Mouse (Mus musculus) intestine, embryonic 15.5 days (tissue): ENCODE measurements around the gene Shank1. TPM values are rescaled to one million over a fixed set of nuclear protein-coding genes. Genes with fewer than 3 reads are reported as not detected.
A peak's percentile ranks its signal among the peaks of the same experiment; 100 is the strongest.

Source experiments
- ATAC-seq: fragments of 200-750 bp; cut with Nextera tagmentation; 2 replicates; pipeline ENCODE4 v1.8.0; 2017; ENCODE audit warnings: moderate TSS enrichment, moderate library complexity
- H3K27ac ChIP-seq: fragments of 300-500 bp; sonication (generic); 2 replicates; pipeline ENCODE4 v1.5.1; 2015; ENCODE audit warnings: mild to moderate bottlenecking, inconsistent platforms
- H3K27me3 ChIP-seq: fragments of 300-500 bp; sonication (generic); replicated peaks from 2 replicates; pipeline ENCODE4 v1.6.1; 2015; ENCODE audit warnings: inconsistent platforms
- H3K36me3 ChIP-seq: fragments of 300-500 bp; sonication (generic); 2 replicates; pipeline ENCODE4 v1.6.1; 2015; ENCODE audit warnings: inconsistent platforms
- H3K4me1 ChIP-seq: fragments of 300-500 bp; sonication (generic); replicated peaks from 2 replicates; pipeline ENCODE4 v1.6.1; 2015; ENCODE audit warnings: inconsistent platforms
- H3K4me2 ChIP-seq: fragments of 300-500 bp; sonication (generic); replicated peaks from 2 replicates; pipeline ENCODE4 v1.6.1; 2015; ENCODE audit warnings: mild to moderate bottlenecking, inconsistent platforms
- H3K4me3 ChIP-seq: fragments of 300-500 bp; sonication (generic); replicated peaks from 2 replicates; pipeline ENCODE4 v1.5.1; 2015; ENCODE audit warnings: inconsistent platforms
- H3K9ac ChIP-seq: fragments of 300-500 bp; sonication (generic); 2 replicates; pipeline ENCODE4 v1.6.1; 2015; ENCODE audit warnings: inconsistent platforms
- H3K9me3 ChIP-seq: fragments of 300-500 bp; sonication (generic); 2 replicates; pipeline ENCODE4 v1.6.1; 2016; ENCODE audit warnings: inconsistent platforms
- WGBS: fragments of 180-500 bp; shearing (Covaris S2); methylation state at CpG from one replicate; pipeline ENCODE4 v1.1.7; 2015; 5-methylcytosine and 5-hydroxymethylcytosine counted together
- polyA plus RNA-seq: library from polyadenylated mRNA; unstranded; fragments of >200 nt; fragmentation: Nextera tagmentation; extraction: Ambion mirVana; gene quantifications from 2 replicates; pipeline ENCODE4 v1.2.1, GENCODE M21; 2015

Gene Shank1
- 1.7 and 1.9 TPM in 2 replicates for polyA plus RNA-seq

DNA sequence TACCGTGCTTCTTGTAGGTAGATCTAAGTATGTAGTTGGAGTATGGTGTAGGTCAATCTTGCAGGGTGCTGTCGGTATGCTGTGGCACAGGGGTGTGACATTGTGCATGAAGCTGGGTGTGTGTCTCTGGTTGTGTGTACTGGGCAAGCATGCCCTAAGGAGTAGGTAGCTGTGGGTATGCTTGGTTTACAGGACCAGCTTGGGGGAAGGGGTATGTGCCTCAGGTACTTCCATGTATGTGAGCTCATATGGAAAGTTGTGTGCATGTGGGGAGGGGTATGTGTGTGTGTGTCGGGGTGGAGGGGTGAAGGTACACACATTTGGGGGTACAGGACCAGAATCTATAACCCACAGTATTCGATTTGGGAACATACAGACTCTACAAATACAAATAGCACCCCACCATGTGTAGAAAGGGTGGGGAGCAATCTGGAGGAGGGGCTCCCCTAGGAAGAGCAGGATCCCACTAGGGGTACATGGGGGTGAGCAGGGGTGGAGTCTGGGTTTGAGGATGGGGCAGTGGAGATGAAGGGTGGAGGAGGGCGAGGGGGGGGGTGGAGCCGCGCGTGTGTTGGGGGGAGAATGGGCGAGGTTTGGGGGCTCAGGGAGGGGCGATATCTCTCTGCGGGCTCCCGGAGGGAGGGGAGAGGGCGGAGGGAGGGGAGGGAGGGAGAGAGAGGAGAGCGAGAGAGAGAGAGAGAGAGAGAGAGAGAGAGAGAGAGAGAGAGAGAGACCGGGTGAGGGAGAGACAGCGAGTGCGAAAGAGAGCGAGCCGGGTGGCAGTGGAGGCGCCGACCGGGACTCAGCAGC is at the start of gene Shank1:
Gene Shank1, plus strand, starts transcription at position 779 of the 810 bp plus-strand sequence.
- ATAC-seq = no peak
- 25% methylated on average over 9 of the region's 22 CpGs for WGBS
- Histone ChIP-seq H3K9ac (peak within 1 kb of the TSS; percentile 50), H3K4me3 (peak within 1 kb of the TSS; percentile 46), H3K4me1 (peaks cover 26% of the 10 kb centered on the region), H3K27me3 (peaks cover 24% of the 10 kb centered on the region; the same call in 1 of the 2 replicates), H3K4me2 (peak within 1 kb of the TSS; percentile 98), H3K27ac (no peak within 1 kb of the TSS), H3K9me3 (no peaks in the 10 kb centered on the region), H3K36me3 (no peaks in the 10 kb centered on the region)

DNA sequence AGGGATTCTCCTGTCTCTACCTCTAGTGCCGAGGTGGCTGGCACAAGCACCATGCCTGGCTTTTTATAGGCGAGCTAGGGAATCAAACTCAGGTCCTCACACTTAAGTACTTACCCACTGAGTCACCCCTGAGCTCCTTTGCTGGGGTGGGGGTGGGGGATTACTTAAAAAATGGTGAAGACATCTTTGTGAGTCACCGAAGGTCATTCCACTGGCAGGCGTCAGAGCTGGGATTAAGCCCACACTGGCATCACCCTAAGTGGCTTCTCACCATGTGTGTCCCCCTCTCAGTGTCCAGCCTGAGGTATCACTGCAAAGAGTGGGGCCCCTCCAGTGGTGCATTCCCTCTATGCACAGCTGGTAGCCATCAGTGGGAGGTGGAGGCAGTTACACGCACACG is 49.6 kb upstream of the Shank1 start:
- Histone ChIP-seq H3K27me3 (peaks cover 6% of the 10 kb centered on the region; the same call in 1 of the 2 replicates), H3K4me3 (no peak overlapping the region), H3K9ac (no peak overlapping the region), H3K9me3 (no peaks in the 10 kb centered on the region), H3K4me2 (no peak overlapping the region), H3K27ac (no peak overlapping the region), H3K4me1 (peaks cover 6% of the 10 kb centered on the region; the same call in 1 of the 2 replicates), H3K36me3 (no peaks in the 10 kb centered on the region)
- ATAC-seq = no peak
- 66% methylated on average over 6 of the region's 6 CpGs for WGBS

DNA sequence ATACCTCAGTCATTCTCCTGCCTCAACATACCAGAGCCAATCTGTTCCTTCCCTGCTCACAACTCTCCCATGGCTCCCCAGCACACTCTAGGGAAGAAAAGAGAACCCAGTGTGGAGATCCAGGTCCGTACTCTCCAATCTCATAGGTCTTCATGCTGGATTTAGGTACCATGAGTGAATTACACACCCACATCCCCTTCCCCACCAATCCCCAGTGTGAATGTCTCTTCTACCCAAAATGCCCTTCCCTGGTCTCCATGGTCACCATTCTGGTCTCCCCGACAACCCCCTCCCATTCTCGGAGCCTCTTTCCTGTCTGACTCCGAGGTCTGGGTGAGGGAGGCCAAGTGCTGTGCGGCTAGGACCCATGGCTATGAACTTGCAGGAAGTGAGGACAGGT is 48.9 kb upstream of the Shank1 start, which contains the start of gene Gm15517:
Gene Gm15517, plus strand, starts transcription at position 301 of the 400 bp plus-strand sequence.
- Histone ChIP-seq H3K4me3 (no peak within 1 kb of the TSS), H3K4me2 (no peak within 1 kb of the TSS), H3K9ac (no peak within 1 kb of the TSS), H3K36me3 (no peaks in the 10 kb centered on the region), H3K27ac (no peak within 1 kb of the TSS), H3K9me3 (no peaks in the 10 kb centered on the region), H3K27me3 (peaks cover 6% of the 10 kb centered on the region; the same call in 1 of the 2 replicates), H3K4me1 (peaks cover 6% of the 10 kb centered on the region; the same call in 1 of the 2 replicates)
- 63% methylated on average over 5 of the region's 5 CpGs for WGBS
- no peak for ATAC-seq

DNA sequence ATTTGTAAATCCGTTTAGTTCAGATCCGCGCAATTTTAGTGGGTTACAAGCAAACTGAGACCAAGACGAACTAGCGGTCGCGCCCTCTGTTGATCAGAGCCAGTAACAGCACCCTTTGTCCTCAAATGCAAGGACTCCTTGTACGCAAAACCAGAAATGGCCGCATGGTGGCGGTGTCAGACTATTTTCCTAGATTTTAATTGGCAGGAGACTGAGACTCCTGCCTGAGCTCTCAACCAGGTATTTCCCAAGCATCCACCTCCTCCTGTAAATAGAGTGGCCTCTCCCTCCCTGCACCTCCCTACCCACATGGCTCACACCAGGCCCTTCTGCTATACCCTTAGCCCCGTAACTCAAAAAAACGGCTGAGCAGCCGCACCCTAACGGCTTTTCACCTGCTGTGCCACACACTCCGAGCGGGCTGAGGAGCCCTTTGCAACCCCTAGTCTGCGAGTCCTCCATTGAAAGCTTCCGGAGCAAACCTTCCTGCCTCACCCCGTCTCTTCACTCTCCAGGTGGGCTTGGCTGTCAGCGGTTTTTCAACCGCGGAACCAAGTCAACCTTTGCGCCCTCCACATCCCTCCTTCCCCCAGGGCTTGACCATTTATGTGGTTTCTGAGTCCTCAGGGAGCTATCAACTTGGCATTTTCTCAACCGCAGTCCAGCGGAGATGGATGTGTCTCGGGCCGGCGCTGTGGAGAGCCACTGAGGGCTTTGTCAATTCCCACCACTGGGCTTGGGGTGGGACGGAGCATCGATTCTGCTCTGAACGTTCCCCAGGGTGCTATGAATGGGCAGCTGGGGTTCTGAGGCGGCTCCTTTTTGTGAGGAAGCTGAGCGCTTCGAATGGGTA is 47.0 kb upstream of the Shank1 start:
- H3K9ac ChIP-seq = no peak overlapping the region
- H3K4me1 ChIP-seq = peaks cover 6% of the 10 kb centered on the region; the same call in 1 of the 2 replicates
- peaks cover 6% of the 10 kb centered on the region; the same call in 1 of the 2 replicates for H3K27me3 ChIP-seq
- ATAC-seq = peak; percentile 79
- no peaks in the 10 kb centered on the region for H3K9me3 ChIP-seq
- peak overlapping the region; percentile 51 for H3K4me2 ChIP-seq
- no peaks in the 10 kb centered on the region for H3K36me3 ChIP-seq
- H3K4me3 ChIP-seq = peak overlapping the region; percentile 8
- H3K27ac ChIP-seq = no peak overlapping the region
- WGBS = 3% methylated on average over 34 of the region's 34 CpGs

DNA sequence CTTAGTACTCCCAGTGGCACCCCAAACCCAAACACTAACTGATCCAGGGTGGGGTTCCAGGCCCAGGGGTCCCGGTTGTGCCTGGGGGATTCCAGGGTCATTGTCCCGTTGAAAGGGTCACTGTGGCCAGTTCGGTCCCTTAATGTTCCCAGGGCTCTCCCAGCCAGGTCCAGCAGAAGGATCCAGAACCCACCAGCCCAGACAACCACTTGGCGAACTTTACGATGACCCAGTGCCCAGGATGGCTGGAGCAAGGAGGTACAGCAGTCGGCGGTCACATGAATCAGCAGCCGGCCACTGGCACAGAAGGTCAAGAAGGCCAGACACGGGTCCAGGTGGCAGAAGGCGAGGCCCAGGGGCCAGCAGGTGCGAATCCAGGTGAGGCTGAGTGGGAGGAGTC is 41.9 kb upstream of the Shank1 start:
- Histone ChIP-seq H3K27me3 (peaks cover 3% of the 10 kb centered on the region; the same call in 1 of the 2 replicates), H3K4me2 (no peak overlapping the region), H3K4me1 (peaks cover 3% of the 10 kb centered on the region; the same call in 1 of the 2 replicates), H3K36me3 (no peaks in the 10 kb centered on the region), H3K27ac (no peak overlapping the region), H3K9ac (no peak overlapping the region), H3K4me3 (no peak overlapping the region), H3K9me3 (no peaks in the 10 kb centered on the region)
- 73% methylated on average over 11 of the region's 11 CpGs for WGBS
- no peak for ATAC-seq

DNA sequence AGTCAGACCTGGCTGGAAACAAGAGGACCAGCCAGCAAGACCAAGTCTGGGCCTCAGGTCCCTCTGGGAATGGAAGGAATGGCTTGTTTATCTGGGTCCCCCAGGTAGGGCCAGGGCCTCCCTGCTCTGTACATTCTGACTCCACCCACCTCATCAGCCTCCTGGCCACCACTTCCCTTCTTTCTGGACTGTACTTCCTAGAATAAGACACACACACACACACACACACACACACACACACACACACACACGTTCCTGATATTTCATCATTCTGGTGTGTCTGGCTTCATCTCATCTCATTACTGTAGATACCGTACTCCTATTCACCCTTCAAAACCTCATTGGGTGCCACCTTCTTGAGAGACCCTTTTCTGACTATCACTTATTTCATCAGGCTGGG is 40.7 kb upstream of the Shank1 start:
- H3K9me3 ChIP-seq = no peaks in the 10 kb centered on the region
- H3K4me2 ChIP-seq = no peak overlapping the region
- H3K27me3 ChIP-seq = 0 out of 2 replicates have a peak, but pooled peaks cover 4% of the 10 kb centered on the region
- no peak for ATAC-seq
- H3K9ac ChIP-seq = no peak overlapping the region
- no peak overlapping the region for H3K27ac ChIP-seq
- 77% methylated on average over 2 of the region's 2 CpGs for WGBS
- H3K36me3 ChIP-seq = no peaks in the 10 kb centered on the region
- no peaks in the 10 kb centered on the region for H3K4me1 ChIP-seq
- no peak overlapping the region for H3K4me3 ChIP-seq

DNA sequence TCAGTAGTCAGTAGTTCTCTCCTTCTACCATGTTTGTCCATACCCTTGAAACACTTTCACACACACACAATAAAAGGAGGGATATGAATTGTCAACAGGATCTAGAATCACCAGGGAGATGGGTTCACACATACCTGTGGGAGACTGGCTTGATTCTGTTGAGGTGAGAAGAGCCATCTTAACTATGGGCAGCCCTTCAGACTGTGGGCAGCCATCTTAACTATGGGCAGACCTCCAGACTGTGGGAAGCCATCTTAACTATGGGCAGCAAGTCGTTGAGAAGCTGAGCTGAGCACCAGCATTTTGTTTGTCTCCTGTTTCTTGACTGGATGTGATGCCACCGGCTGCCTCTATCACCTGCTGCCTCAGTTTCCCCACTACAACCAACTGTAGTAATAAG is 38.7 kb upstream of the Shank1 start:
- Histone ChIP-seq H3K27me3 (0 out of 2 replicates have a peak, but pooled peaks cover 6% of the 10 kb centered on the region), H3K9ac (no peak overlapping the region), H3K4me2 (no peak overlapping the region), H3K4me3 (no peak overlapping the region), H3K4me1 (no peaks in the 10 kb centered on the region), H3K36me3 (no peaks in the 10 kb centered on the region), H3K27ac (no peak overlapping the region), H3K9me3 (no peaks in the 10 kb centered on the region)
- no peak for ATAC-seq
- 79% methylated on average over 2 of the region's 2 CpGs for WGBS

DNA sequence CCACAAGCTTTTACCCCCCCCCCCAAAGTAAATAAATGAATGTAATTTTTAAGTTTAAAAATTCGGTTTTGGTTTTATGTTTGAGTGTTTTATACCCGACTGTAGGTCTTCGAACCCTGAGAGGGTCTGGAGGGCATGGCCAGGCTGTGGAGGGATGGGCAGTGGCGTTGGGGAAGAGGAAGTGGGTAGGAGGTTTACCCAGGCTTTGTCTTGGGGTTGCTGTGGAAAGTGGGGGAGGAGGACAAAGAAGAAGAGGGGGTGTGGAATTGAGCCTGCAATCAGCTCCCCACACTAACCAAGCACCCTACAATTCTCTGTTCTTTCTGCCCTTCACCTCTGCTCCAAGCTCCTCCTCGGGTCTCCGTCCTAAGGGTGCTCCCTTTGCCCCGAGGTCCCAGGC is 37.5 kb upstream of the Shank1 start:
- ATAC-seq = no peak
- WGBS = 87% methylated on average over 7 of the region's 7 CpGs
- Histone ChIP-seq H3K27me3 (0 out of 2 replicates have a peak, but pooled peaks cover 6% of the 10 kb centered on the region), H3K4me3 (no peak overlapping the region), H3K9me3 (no peaks in the 10 kb centered on the region), H3K4me2 (no peak overlapping the region), H3K27ac (no peak overlapping the region), H3K4me1 (no peaks in the 10 kb centered on the region), H3K9ac (no peak overlapping the region), H3K36me3 (no peaks in the 10 kb centered on the region)

DNA sequence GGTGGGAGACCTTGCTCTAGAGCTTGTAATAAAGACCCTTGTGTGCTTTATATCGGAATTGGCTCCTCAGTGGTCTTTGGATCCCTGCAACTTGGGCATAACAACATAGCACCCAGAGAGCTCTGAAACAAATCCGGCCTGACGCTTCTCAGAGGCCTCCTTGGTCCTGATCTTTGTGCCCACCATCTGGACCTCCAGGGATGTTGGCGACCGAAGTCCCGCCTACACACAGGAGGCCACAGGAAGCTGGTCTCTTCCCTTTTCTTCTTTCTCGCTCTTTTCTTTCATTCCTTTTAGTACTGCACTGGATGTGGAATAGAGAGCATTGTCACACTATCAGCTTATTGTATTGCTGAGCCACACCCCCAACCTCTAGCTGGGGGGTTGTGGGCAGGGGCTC is 36.6 kb upstream of the Shank1 start:
- 69% methylated on average over 7 of the region's 7 CpGs for WGBS
- Histone ChIP-seq H3K4me2 (no peak overlapping the region), H3K36me3 (no peaks in the 10 kb centered on the region), H3K4me1 (no peaks in the 10 kb centered on the region), H3K4me3 (no peak overlapping the region), H3K9ac (no peak overlapping the region), H3K27ac (no peak overlapping the region), H3K27me3 (0 out of 2 replicates have a peak, but pooled peaks cover 6% of the 10 kb centered on the region), H3K9me3 (no peaks in the 10 kb centered on the region)
- no peak for ATAC-seq

DNA sequence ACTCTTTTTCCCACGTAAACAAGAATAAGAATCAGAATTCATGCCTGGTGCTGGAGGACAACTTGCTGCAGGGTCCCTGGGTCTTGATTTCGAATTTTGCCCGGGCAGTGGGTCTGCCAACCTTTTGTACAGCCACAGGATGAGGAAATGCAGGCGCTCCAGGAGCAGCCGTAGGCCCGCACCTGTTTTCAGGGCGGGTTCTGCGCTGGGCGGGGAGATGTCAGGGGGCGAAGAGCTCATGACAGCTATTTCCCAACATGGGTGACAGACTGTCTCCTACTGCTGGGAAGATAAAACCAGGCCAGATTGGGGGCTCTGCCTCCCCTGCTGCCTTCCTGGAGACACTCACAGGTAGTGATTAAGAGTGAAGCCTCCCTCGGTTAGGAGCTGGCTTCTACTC is 36.0 kb upstream of the Shank1 start:
- Histone ChIP-seq H3K9me3 (no peaks in the 10 kb centered on the region), H3K9ac (no peak overlapping the region), H3K4me2 (no peak overlapping the region), H3K36me3 (no peaks in the 10 kb centered on the region), H3K4me1 (no peaks in the 10 kb centered on the region), H3K27ac (no peak overlapping the region), H3K27me3 (0 out of 2 replicates have a peak, but pooled peaks cover 6% of the 10 kb centered on the region), H3K4me3 (no peak overlapping the region)
- no peak for ATAC-seq
- WGBS = 29% methylated on average over 11 of the region's 11 CpGs

DNA sequence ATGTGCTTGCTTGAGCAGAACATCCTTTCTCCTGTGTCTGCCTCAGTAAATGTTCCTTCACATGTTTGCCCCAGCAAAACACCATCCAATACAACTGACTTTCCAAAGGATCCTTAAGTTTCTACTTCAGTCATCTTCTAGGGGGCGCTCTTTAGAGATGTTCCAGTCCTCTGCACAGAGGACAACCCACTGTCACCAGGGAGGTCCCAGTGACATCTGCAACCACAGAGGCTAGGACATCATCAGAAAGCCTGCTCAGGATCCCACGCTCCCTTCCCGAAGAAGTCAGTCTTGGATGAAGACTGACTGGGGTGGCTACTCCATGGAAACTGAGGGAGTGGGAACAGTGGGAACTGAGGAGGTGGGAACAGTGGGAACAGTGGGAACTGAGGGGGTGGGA is 34.5 kb upstream of the Shank1 start:
- 77% methylated on average over 3 of the region's 3 CpGs for whole genome bisulfite sequencing
- no peak for ATAC-seq
- Histone ChIP-seq H3K4me2 (no peak overlapping the region), H3K27me3 (0 out of 2 replicates have a peak, but pooled peaks cover 6% of the 10 kb centered on the region), H3K9me3 (no peaks in the 10 kb centered on the region), H3K27ac (no peak overlapping the region), H3K4me3 (no peak overlapping the region), H3K36me3 (no peaks in the 10 kb centered on the region), H3K9ac (no peak overlapping the region), H3K4me1 (no peaks in the 10 kb centered on the region)
